Mouse (Mus musculus): ENCODE data around the gene Traf3. TPM values are rescaled to one million over a fixed set of nuclear protein-coding genes. Genes with fewer than 3 reads are reported as not detected.

Gene Traf3
- polyA plus RNA-seq, 1 experiment from 2014 or later = 23.4 TPM

DNA sequence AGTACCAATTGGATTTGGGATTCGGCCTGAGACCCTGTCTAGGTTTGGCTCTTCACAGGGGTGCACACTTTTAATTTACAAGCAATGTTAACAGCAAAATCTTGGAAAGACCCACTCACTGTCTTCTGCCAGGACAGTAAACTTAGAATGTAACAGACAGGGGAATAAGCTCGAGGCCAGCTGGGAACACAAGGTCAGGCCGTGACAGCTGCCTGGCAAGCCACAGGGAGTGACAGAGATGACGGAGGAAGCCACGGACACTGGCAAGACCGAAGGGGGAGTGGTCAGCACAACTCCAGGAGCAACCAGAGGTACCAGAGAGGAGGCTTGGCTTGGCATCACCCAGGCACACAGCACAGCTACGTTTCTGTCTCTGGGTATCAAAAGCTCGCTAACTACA is 140.7 kb downstream of the Traf3 start:
- H3K4me3 ChIP-seq = no peak overlapping the region
- no peak for ATAC-seq (ENCODE audit: low FRiP score)
- 88% methylated on average over 8 of the region's 8 CpGs for WGBS
- H3K9me3 ChIP-seq (replicated peaks) = no peaks in the 10 kb centered on the region
- H3K4me2 ChIP-seq (replicated peaks) = no peak overlapping the region
- no peaks in the 10 kb centered on the region for H3K27me3 ChIP-seq
- H3K9ac ChIP-seq = no peak overlapping the region
- H3K27ac ChIP-seq = no peak overlapping the region
- peaks cover 97% of the 10 kb centered on the region for H3K36me3 ChIP-seq
- no peaks in the 10 kb centered on the region for H3K4me1 ChIP-seq

DNA sequence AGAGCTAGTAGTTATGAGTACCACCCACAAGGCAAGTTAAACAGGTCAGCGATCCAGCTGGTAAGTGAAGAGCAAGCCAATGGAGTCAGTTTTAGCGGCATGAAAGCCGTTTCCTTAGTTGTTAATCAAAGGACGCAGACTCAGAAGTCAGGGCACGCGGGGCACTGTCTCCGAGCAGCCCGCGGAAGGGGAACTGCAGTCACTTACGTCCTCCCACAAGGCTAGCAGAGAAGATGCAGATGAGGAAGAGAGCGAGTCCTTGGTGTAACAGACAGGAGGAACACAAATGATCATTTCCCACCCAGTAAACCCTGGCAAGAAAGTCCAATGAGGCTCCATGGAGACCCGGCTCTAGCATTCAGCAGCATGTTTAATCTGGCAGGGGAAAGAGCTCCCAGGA is 143.1 kb downstream of the Traf3 start:
- Histone ChIP-seq H3K9ac (no peak overlapping the region), H3K4me3 (no peak overlapping the region), H3K4me2 (replicated peaks) (no peak overlapping the region), H3K9me3 (replicated peaks) (no peaks in the 10 kb centered on the region), H3K36me3 (peaks cover 95% of the 10 kb centered on the region), H3K27ac (no peak overlapping the region), H3K27me3 (no peaks in the 10 kb centered on the region), H3K4me1 (no peaks in the 10 kb centered on the region)
- no peak for ATAC-seq (ENCODE audit: low FRiP score)
- WGBS = 84% methylated on average over 12 of the region's 12 CpGs

DNA sequence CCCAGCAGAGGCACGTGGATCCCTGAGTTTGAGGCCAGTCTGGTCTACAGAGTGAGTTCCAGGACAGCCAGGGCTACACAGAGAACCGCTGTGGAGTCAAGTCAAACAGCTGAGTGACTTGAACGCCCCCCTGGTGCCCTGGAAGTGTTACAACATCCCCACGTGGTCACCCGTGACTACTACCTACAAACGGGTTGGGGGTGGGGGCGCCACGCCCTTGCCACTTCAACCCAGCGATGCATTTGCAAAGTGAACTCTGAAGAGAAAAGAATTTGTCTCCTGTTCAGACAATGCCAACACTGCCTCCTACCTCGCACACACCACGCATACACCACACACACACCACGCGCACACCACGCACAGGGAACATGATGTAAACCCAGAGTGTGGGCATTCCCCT is 143.8 kb downstream of the Traf3 start:
- H3K27me3 ChIP-seq = no peaks in the 10 kb centered on the region
- no peak overlapping the region for H3K9ac ChIP-seq
- H3K27ac ChIP-seq = no peak overlapping the region
- H3K4me1 ChIP-seq = no peaks in the 10 kb centered on the region
- no peak overlapping the region for H3K4me2 ChIP-seq (replicated peaks)
- WGBS = 91% methylated on average over 14 of the region's 14 CpGs
- peaks cover 95% of the 10 kb centered on the region for H3K36me3 ChIP-seq
- H3K9me3 ChIP-seq (replicated peaks) = no peaks in the 10 kb centered on the region
- ATAC-seq (ENCODE audit: low FRiP score) = no peak
- H3K4me3 ChIP-seq = no peak overlapping the region

DNA sequence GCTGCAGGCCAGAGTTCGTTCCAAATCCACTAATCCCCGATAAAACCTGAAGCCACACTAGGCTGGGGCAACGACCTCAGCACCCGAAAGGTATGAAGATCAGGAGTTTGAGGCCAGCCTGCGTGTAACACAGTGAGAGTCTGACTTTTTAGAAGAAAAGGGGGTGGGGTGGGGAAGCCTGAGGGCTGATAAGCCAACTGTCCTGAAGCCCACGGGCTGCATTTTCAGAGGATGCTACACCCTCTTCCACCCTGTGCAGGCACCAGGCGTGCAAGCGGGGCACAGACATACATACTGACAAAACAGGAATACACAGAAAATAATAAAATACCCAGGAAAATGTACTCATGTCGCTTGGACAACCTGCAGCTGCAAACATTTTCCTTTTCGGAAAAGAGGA is 145.6 kb downstream of the Traf3 start:
- Histone ChIP-seq H3K4me1 (no peaks in the 10 kb centered on the region), H3K27ac (no peak overlapping the region), H3K4me3 (no peak overlapping the region), H3K4me2 (replicated peaks) (no peak overlapping the region), H3K27me3 (no peaks in the 10 kb centered on the region), H3K9me3 (replicated peaks) (no peaks in the 10 kb centered on the region), H3K36me3 (peaks cover 95% of the 10 kb centered on the region), H3K9ac (no peak overlapping the region)
- 95% methylated on average over 10 of the region's 10 CpGs for WGBS
- no peak for ATAC-seq (ENCODE audit: low FRiP score)

DNA sequence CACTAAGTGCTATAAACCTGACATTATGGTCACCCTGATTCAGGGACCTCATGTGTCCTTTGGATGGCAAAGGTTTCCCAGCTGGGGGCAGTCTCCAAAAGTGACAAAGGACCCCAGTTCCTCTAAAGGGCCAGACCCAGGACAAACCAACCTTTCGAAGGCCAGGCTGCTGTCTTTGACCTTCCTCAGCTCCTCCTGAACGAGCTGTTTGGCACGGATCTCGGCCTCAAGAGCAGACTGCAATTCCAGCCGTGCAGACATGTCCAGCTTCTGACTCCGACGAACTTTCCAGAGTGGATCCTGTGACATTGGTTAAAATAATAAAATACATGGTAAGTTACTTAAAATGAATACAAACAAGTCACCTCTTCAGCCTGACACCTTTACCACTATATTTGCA is 148.1 kb downstream of the Traf3 start:
- Histone ChIP-seq H3K4me3 (no peak overlapping the region), H3K27me3 (no peaks in the 10 kb centered on the region), H3K4me2 (replicated peaks) (no peak overlapping the region), H3K36me3 (peaks cover 99% of the 10 kb centered on the region), H3K9me3 (replicated peaks) (no peaks in the 10 kb centered on the region), H3K9ac (no peak overlapping the region), H3K27ac (no peak overlapping the region), H3K4me1 (no peaks in the 10 kb centered on the region)
- WGBS = 94% methylated on average over 7 of the region's 7 CpGs
- ATAC-seq (ENCODE audit: low FRiP score) = no peak

Other genes starting within 250 kb of the Traf3 start
- 10.0 and 11.2 TPM in 2 replicates for gene Ankrd9, start 187.3 kb upstream of the Traf3 start, polyA plus RNA-seq (2016; fragmentation: Nextera tagmentation; extraction: Ambion mirVana)
- gene Rcor1, start 127.0 kb upstream of the Traf3 start, polyA plus RNA-seq (2016; fragmentation: Nextera tagmentation; extraction: Ambion mirVana) = 8.8 and 10.0 TPM in 2 replicates
- not detected in 2 replicates for gene 4930595D18Rik, start 18.1 kb downstream of the Traf3 start, polyA plus RNA-seq (2016; fragmentation: Nextera tagmentation; extraction: Ambion mirVana)
- gene Amn, start 104.7 kb downstream of the Traf3 start, polyA plus RNA-seq (2016; fragmentation: Nextera tagmentation; extraction: Ambion mirVana) = 0.69 and 1.0 TPM in 2 replicates
- gene Cdc42bpb, start 211.3 kb downstream of the Traf3 start, polyA plus RNA-seq (2016; fragmentation: Nextera tagmentation; extraction: Ambion mirVana) = 43.2 and 44.8 TPM in 2 replicates
- 0.45 and 0.74 TPM in 2 replicates for gene Lbhd2, start 240.4 kb downstream of the Traf3 start, polyA plus RNA-seq (2016; fragmentation: Nextera tagmentation; extraction: Ambion mirVana)

Measured in hindbrain, embryonic 12.5 days (tissue).